Mouse (Mus musculus) induced T-regulatory cell, adult 2 months (primary cell): Measurements from ENCODE around the gene Itih3.

Source experiments
- DNase-seq: peaks from one replicate; pipeline ENCODE4 v3.0.0-alpha.2; 2012; ENCODE audit warnings: low read depth

The Itih3 gene

DNA sequence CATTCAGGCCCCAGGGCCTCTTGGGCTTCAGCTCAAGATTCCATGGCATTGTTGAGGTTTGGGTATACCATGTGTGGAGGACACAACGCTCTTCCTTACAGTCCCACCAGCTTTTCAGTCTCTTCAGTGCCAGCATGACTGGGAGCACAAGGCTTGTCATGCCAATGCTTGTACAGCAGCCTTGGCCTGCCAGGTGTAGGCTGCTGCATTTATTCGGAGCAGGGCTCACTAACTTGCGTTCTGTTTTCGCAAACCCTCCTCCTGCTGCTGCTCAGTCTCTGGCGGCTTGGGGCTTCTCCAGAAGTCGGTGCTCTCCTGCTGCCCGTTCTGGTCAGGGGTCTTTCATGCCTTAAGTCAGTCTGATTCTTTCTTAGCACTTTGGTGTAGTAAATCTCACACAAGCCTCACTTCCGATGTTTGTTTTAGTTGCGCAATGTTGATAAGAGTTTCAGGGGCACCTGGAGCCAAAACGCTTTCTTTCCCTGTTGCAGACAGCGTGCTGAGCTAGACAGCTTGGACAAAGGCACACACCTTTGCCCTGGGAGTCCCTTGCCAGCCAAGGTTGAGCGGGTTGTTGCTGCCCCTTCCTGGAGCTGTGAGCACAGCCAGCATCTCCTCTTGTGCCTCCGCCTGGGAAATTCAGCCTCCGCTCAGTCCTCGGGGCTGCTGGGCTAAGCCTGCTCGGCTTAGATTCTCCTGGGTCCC, 62.0 kb downstream of the Itih3 start:
- DNase-seq: no peak
